Mouse (Mus musculus) left cerebral cortex, adult 8-10 months (tissue): Measurements from ENCODE around the gene Ccdc86. TPM values are rescaled to one million over a fixed set of nuclear protein-coding genes. Genes with fewer than 3 reads are reported as not detected.
A peak's percentile ranks its signal among the peaks of the same experiment; 100 is the strongest.

Source experiments
- DNase-seq, 2 experiments: peaks; one replicate each; pipeline ENCODE4 v3.0.0; 2022; ENCODE audit warnings: low spot score in 2 of 2
- total RNA-seq, 4 experiments: library from RNA; stranded (reverse); gene quantifications; 2 replicates each; pipeline ENCODE4 v1.2.4; 2022

The Ccdc86 gene
- total RNA-seq, 4 experiments from 2014 or later = 7.2 to 8.2 (median 7.7) TPM

- peak in 1 of 2 experiments; percentile 33 for DNase-seq
Measured at GRCm38 (mm10) chr19:10952021-10952939, 3.2 kb upstream of the Ccdc86 start.

- no peak for DNase-seq
Measured at GRCm38 (mm10) chr19:10949558-10949957, 492 bp upstream of the Ccdc86 start.

GRCm38 (mm10) chr19:10948416-10948815 is 650 bp downstream of the Ccdc86 start:
- DNase-seq = no peak

GRCm38 (mm10) chr19:10947219-10947618 is 1.8 kb downstream of the Ccdc86 start:
- no peak for DNase-seq

GRCm38 (mm10) chr19:10946506-10946905 is 2.6 kb downstream of the Ccdc86 start:
- DNase-seq = no peak

- DNase-seq = no peak
Measured at GRCm38 (mm10) chr19:10943955-10944354, 5.1 kb downstream of the Ccdc86 start.

GRCm38 (mm10) chr19:10940801-10941457 is 8.1 kb downstream of the Ccdc86 start:
- DNase-seq = no peak

GRCm38 (mm10) chr19:10940097-10940800 is 8.8 kb downstream of the Ccdc86 start:
- peak; percentile 43 to 59 for DNase-seq

- DNase-seq = no peak
Measured at GRCm38 (mm10) chr19:10938771-10939170, 10.3 kb downstream of the Ccdc86 start.

- DNase-seq = no peak
Measured at GRCm38 (mm10) chr19:10937110-10937563, 11.9 kb downstream of the Ccdc86 start, which contains the start of gene Ptgdr2. Gene Ptgdr2 (plus strand): TSS chr19:10937160.

GRCm38 (mm10) chr19:10936077-10936476 is 13.0 kb downstream of the Ccdc86 start:
- DNase-seq = no peak

- no peak for DNase-seq
Measured at GRCm38 (mm10) chr19:10935029-10935428, 14.0 kb downstream of the Ccdc86 start.

- no peak for DNase-seq
Measured at GRCm38 (mm10) chr19:10930641-10931040, 18.4 kb downstream of the Ccdc86 start.

- DNase-seq = no peak
Measured at GRCm38 (mm10) chr19:10926666-10927065, 22.4 kb downstream of the Ccdc86 start.

GRCm38 (mm10) chr19:10926123-10926621 is 22.9 kb downstream of the Ccdc86 start:
- DNase-seq = no peak

- DNase-seq = no peak
Measured at GRCm38 (mm10) chr19:10924220-10924619, 24.8 kb downstream of the Ccdc86 start.

- no peak for DNase-seq
Measured at GRCm38 (mm10) chr19:10921058-10921457, 28.0 kb downstream of the Ccdc86 start.

GRCm38 (mm10) chr19:10920532-10920931 is 28.5 kb downstream of the Ccdc86 start, which contains the start of gene Zp1:
Gene Zp1 (minus strand): TSS chr19:10920632.
- no peak for DNase-seq

GRCm38 (mm10) chr19:10918321-10918991 is 30.6 kb downstream of the Ccdc86 start:
- no peak for DNase-seq

GRCm38 (mm10) chr19:10916506-10916905 is 32.6 kb downstream of the Ccdc86 start:
- no peak for DNase-seq

GRCm38 (mm10) chr19:10914870-10915269 is 34.2 kb downstream of the Ccdc86 start:
- DNase-seq = no peak
